Mouse (Mus musculus) naive thymus-derived CD4-positive, alpha-beta T cell, adult 2 months (primary cell): ENCODE results near the gene Scfd2.

ENCODE experiments used
- DNase-seq: peaks from one replicate; pipeline ENCODE4 v3.0.0-alpha.2; 2011; ENCODE audit warnings: low read depth

Gene Scfd2

GRCm38 (mm10) chr5:74201570-74202357, 329.8 kb downstream of the Scfd2 start:
- DNase-seq: no peak

DNA sequence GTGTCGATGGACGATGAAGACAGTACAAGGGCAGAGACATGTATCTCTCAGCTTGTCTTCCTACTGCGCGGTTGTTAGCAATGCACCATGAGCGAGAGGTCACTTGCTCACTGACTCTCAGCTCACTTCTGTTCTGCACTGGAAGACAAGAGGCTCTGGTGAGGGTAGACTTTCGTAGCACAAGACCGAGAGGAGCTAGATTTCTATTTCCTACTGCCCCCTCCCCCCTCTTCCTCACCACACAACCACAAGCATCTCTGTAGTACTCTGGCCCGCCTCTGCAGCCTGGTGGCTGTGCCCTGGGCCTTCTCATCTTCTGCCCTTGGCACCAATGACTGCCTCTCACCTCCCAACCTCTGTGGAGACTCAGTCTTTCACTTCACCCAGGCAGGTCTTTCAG, 331.1 kb downstream of the Scfd2 start:
- DNase-seq: peak; percentile 79

DNA sequence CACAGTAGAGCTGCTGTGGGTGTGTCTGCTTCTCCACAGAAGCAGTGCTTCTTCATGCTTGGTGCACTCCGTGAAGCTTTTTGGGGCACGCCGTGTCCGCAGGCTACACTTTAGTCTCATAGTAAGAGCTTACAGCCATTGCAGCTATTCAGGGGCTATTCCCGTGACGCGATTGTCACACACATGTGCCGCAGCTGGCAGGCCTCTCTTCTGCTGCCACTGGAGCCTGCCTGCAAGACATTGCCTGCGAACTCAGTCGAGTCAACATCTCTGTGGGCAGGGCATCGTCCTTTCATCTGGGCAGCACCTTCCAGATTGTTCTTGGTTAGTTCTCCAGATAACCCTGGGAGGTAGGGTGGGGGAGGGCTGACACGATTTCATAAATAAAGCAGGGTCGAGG, 331.8 kb downstream of the Scfd2 start:
- no peak for DNase-seq

GRCm38 (mm10) chr5:74198446-74198845, 333.1 kb downstream of the Scfd2 start:
- no peak for DNase-seq

DNA sequence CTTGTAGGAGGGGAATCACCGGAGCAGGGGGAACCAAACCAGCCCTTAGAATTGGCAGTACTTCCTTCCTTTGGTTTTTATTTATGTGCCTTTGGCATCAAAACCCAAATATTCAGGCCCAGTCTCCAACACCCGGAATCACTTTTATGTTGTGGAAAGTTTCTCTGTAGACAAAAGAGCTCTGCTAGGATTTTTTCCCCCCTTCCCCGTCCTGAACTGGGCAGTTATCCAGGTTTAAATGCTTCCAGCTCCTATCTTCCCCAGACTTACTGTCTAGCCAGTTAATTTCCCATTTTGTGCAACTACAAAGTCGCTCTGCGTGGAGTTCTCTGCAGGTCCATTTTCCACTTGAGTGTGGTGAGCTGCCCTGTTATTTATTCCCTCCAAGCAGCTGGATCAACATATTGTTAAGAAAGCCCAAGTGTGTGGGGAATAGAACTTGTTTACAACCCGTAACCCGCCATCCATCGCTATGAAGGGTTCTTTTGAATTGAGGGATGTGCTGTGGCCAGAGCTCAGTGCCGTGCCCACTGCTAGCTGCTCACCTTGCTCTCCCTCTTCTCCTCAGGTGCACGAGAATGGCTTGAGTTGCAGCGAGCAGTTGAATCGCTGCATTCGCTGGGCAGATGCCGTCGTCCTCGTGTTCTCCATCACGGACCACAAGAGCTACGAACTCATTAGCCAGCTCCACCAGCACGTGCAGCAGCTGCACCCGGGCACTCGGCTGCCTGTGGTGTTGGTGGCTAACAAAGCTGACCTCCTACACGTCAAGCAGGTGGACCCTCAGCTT, 333.8 kb downstream of the Scfd2 start:
- no peak for DNase-seq

- peak; percentile 46 for DNase-seq
Measured at GRCm38 (mm10) chr5:74196307-74196618, 335.3 kb downstream of the Scfd2 start.

- no peak for DNase-seq
Measured at GRCm38 (mm10) chr5:74195614-74196306, 335.8 kb downstream of the Scfd2 start.

DNA sequence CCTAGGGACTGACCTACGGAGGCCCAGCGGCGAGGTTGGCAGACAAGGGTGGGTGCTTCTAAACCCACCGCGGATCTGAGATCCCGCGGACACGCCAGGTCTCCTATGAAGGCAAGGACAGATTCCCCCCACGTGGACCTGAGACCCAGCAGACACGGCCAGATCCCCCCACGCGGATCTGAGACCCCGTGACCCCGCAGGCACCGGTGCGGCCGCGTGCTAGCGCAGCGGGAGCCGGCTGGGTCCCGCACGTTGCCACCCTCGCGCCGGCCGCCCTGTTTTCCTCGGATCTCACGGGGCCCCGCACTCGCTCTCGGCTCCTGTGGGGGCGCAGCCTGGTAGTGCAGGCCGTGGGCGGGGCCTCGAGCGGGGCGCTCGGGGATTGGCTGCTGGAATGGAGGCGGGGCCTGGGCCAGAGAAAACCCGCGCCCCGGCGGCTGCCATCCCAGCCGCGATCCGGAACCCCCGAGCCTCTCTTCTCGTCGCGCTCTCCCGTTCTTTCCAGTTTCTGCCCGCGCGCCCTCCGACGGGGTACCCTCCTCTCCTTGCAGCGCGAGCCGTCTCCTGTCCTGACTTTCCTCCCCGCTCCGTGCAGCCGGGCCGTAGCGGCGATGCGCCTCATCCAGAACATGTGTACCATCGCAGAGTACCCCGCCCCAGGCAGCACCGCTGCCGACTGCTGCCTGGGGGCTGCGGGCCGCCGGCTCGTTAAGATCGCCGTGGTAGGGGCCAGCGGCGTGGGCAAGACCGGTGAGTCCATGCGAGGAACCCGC, 336.5 kb downstream of the Scfd2 start, which contains the start of gene Rasl11b:
Rasl11b (plus strand) TSS at position 446 of the 773 bp plus-strand sequence.
- peak; percentile 94 for DNase-seq

- DNase-seq: peak; percentile 26
Measured at GRCm38 (mm10) chr5:74194027-74194840, 337.3 kb downstream of the Scfd2 start.

- DNase-seq: no peak
Measured at GRCm38 (mm10) chr5:74193626-74194025, 337.9 kb downstream of the Scfd2 start.

DNA sequence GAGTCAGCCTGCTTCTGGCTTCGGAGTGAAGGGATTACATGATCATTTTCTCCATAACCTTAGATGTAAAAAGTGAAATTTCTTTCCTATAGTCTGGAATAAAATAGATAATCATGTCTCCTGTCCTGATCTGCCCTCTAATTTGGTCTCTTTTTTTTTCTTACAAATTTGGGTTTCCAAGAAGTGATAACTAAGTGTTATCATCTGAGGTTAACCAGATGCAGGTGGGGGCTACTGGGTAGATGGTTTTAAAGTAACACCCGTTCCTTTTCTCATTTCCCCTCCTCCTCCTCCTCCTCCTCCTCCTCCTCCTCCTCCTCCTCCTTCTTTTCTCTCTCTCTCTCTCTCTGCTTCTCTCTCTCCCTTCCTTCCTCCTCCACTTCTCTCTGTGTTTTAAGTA, 338.6 kb downstream of the Scfd2 start:
- no peak for DNase-seq

DNA sequence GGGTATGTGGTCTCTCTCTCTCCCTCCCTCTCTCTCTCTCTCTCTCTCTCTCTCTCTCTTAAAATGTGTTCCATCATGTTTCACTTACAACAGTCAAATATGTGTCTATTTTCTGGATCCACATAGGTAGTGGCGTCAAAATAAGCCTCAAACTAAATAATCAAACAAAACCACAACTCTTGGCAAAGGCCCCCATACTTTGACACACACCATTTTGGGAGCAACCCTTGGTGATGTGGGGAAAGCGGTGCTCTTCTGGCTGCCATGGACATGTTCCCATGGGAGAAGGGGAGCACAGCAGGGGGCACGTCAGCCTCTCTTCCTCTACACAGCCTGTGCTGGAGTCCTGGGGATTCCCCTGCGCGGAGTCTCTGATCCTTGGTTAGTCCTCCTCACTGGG, 340.6 kb downstream of the Scfd2 start:
- no peak for DNase-seq

- DNase-seq: no peak
Measured at GRCm38 (mm10) chr5:74190161-74190491, 341.4 kb downstream of the Scfd2 start.

DNA sequence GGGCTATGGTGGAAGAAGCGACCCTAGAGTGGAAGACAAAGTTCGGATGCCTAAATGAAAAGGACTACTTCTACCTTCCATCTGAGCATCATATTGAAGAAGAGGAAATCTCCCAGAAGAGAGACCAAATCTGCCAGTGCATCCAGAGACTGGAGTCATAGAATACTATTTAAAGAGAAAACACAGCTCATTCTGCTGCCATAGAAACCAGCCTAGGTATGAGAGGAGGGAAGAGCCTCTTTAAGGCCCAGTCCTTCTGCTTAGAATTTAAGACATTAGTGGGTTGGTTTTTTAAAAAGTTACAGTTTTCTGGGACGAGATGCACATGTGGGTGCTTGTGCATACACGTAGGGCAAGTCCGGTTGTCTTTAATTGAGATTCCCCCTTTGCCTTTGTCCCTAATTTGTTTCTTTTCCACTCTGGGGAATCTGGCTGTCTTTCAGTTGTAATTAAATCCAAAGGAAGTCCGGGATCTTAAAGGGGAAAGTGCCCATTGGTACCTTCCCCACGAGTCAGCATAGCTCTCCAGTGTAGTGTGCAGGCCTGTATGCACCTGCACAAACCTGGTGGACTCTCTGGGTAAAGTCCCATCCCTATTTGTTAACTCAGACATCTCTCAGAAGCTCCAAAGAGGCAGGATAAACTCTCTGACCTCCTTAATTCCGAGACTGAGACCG, 341.9 kb downstream of the Scfd2 start:
- no peak for DNase-seq

GRCm38 (mm10) chr5:74188886-74189285, 342.7 kb downstream of the Scfd2 start:
- no peak for DNase-seq

- no peak for DNase-seq
Measured at GRCm38 (mm10) chr5:74188076-74188475, 343.5 kb downstream of the Scfd2 start.

DNA sequence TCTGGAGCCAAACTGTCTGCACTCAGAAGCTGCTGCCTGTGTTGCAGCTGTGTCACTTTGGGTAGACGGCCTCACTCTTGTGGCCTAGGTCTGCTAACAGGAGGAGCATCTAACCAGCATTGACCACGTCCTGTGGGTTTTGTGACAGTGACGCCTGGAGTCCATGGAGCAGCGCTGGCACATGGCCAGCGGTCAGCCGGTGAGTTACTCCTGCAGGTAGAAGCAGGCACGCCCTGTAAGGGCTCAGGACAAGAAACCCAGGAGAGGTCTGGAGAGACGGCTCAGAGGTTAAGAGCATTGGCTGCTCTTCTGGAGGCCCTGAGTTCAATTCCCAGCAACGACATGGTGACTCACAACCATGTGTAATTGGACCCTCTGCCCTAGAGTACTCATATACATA, 347.0 kb downstream of the Scfd2 start:
- no peak for DNase-seq

DNA sequence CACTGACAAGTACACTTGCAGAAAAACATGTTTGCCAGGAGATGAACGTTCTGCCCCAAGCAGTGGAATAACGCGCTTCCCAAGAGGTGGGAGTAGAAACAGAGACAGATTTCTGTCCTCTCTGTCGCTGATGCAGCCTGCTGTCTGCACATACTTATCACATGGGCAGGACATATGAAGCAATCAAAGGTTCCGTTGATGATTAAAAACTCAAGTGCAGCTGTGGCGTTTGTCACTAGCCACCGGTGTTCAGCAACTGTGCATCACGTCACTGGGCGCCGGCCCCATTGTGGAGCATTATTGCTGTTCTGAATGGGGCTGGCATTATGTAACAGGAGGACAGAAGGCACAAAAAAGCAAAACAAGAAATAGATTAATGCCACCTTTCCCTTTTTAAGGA, 348.4 kb downstream of the Scfd2 start:
- DNase-seq: no peak

GRCm38 (mm10) chr5:74180216-74180615, 351.3 kb downstream of the Scfd2 start:
- DNase-seq: no peak

- no peak for DNase-seq
Measured at GRCm38 (mm10) chr5:74175526-74176270, 355.9 kb downstream of the Scfd2 start.
